Mouse (Mus musculus): ENCODE measurements at regions not wholly inside any gene's neighbourhood (a gene's known extent, or its start where the extent isn't known, plus 50 kb on each side); places are given as distances from the start of the nearest gene placed in this dataset.

DNA sequence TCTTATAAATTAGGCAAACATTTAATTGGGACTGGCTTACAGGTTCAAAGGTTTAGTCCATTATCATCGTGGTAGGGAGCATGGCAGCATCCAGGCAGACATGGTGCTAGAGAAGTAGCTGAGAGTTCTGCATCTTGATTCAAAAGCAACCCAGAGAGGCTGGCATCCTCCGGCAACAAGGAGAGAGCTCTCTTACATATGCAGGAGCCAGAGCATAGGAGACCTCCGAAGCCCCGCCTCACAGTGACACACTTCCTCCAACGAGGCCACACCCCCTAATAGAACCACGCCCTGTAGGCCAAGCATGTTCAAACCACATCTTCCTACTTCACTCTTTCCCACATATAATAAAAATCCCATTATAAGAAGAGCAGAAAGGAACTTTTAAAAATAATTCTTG, 68.5 kb upstream of the Ptpn13 start:
- TF ChIP-seq EP300 (IDR thresholded peaks at IDR 0.05; ENCODE audit: low read depth), result no peak
- TF ChIP-seq CTCF (IDR thresholded peaks at IDR 0.05; ENCODE audit: low read depth), result no peak
